Mouse (Mus musculus) stomach, postnatal 0 days (tissue): ENCODE results near the gene Zfp644.

Experiments
- CTCF ChIP-seq: IDR thresholded peaks from 2 replicates; pipeline ENCODE4 v1.5.1; 2016; ENCODE audit warnings: antibody characterized with exemption, low read depth, mild to moderate bottlenecking, moderate library complexity
- EP300 ChIP-seq: optimal IDR thresholded peaks from 2 replicates; pipeline ENCODE3; 2016; ENCODE audit warnings: antibody characterized with exemption

GRCm38 (mm10) chr5:106628369-106629149 lies 68.5 kb downstream of the Zfp644 start:
- TF ChIP-seq EP300 (no peak), CTCF (no peak)
